Mouse (Mus musculus): ENCODE measurements at regions not wholly inside any gene's neighbourhood (a gene's known extent, or its start where the extent isn't known, plus 50 kb on each side); places are given as distances from the start of the nearest gene placed in this dataset.

- TF ChIP-seq CTCF (IDR thresholded peaks at IDR 0.05; ENCODE audit: control insufficient read depth, insufficient read depth, low read length) (no peak), POLR2A (IDR thresholded peaks at IDR 0.05; ENCODE audit: borderline replicate concordance, control insufficient read depth, low read depth, low read length) (no peak)
Observed at GRCm38 (mm10) chr12:112274026-112274425, 128.0 kb downstream of the Kif26a start.
